Mouse (Mus musculus) embryonic fibroblast, embryonic 13.5 days (primary cell): ENCODE measurements around the gene 1810010D01Rik.

ENCODE experiments used
- CTCF ChIP-seq: IDR thresholded peaks from 2 replicates; pipeline ENCODE4 v1.5.1; 2011; ENCODE audit warnings: mild to moderate bottlenecking, control low read depth, low read length, moderate library complexity, borderline replicate concordance; ENCODE audit not compliant: insufficient read depth
- POLR2A ChIP-seq: IDR thresholded peaks from 2 replicates; pipeline ENCODE4 v1.6.1; 2011; ENCODE audit warnings: low read depth, mild to moderate bottlenecking, control low read depth, low read length, moderate library complexity

GRCm38 (mm10) chr7:145195186-145195927, 12.6 kb downstream of the 1810010D01Rik start:
- no peak for TF ChIP-seq CTCF
- TF ChIP-seq POLR2A, result no peak
